Mouse (Mus musculus): ENCODE data around the gene Gadd45b. TPM values are rescaled to one million over a fixed set of nuclear protein-coding genes. Genes with fewer than 3 reads are reported as not detected.
A peak's percentile ranks its signal among the peaks of the same experiment; 100 is the strongest.

The Gadd45b gene
- polyA plus RNA-seq, 1 experiment from 2014 or later = 9.9 TPM

GRCm38 (mm10) chr10:80934136-80934985 lies 4.5 kb downstream of the Gadd45b start:
- no peak overlapping the region for H3K9ac ChIP-seq (replicated peaks; ENCODE audit: low read length)
- H3K4me1 ChIP-seq (ENCODE audit: control insufficient read depth, insufficient read depth, low read length) = peaks cover 36% of the 10 kb centered on the region
- ATAC-seq (replicated peaks; ENCODE audit: insufficient number of reproducible peaks, low FRiP score, low TSS enrichment, low read depth) (no peak), DNase-seq (ENCODE audit: low spot score) (no peak)
- H3K4me2 ChIP-seq (ENCODE audit: low read depth, low read length) = no peak overlapping the region
- H3K4me3 ChIP-seq (ENCODE audit: low read depth, low read length) = no peak overlapping the region
- no peaks in the 10 kb centered on the region for H3K9me3 ChIP-seq (replicated peaks; ENCODE audit: control insufficient read depth, low read length)
- WGBS = 39% methylated on average over 14 of the region's 14 CpGs
- no peak overlapping the region for H3K27ac ChIP-seq (replicated peaks; ENCODE audit: low read depth, low read length)
- no peaks in the 10 kb centered on the region for H3K36me3 ChIP-seq (replicated peaks; ENCODE audit: control insufficient read depth, insufficient read depth, low read depth, low read length)
- H3K27me3 ChIP-seq (ENCODE audit: control insufficient read depth, insufficient read depth, low read length) = peaks cover 44% of the 10 kb centered on the region

- Histone ChIP-seq H3K9me3 (replicated peaks; ENCODE audit: control insufficient read depth, low read length) (no peaks in the 10 kb centered on the region), H3K27me3 (ENCODE audit: control insufficient read depth, insufficient read depth, low read length) (peaks cover 43% of the 10 kb centered on the region), H3K4me2 (ENCODE audit: low read depth, low read length) (no peak overlapping the region; the same call in 1 of the 2 replicates), H3K9ac (replicated peaks; ENCODE audit: low read length) (no peak overlapping the region), H3K27ac (replicated peaks; ENCODE audit: low read depth, low read length) (no peak overlapping the region), H3K4me1 (ENCODE audit: control insufficient read depth, insufficient read depth, low read length) (peaks cover 34% of the 10 kb centered on the region), H3K36me3 (replicated peaks; ENCODE audit: control insufficient read depth, insufficient read depth, low read depth, low read length) (no peaks in the 10 kb centered on the region), H3K4me3 (ENCODE audit: low read depth, low read length) (no peak overlapping the region)
- DNase-seq (ENCODE audit: low spot score) = no peak
- WGBS = 15% methylated on average over 3 of the region's 3 CpGs
- no peak for ATAC-seq (replicated peaks; ENCODE audit: insufficient number of reproducible peaks, low FRiP score, low TSS enrichment, low read depth)
These were observed 5.4 kb downstream of the Gadd45b start for GRCm38 (mm10) chr10:80935241-80935640.

DNA sequence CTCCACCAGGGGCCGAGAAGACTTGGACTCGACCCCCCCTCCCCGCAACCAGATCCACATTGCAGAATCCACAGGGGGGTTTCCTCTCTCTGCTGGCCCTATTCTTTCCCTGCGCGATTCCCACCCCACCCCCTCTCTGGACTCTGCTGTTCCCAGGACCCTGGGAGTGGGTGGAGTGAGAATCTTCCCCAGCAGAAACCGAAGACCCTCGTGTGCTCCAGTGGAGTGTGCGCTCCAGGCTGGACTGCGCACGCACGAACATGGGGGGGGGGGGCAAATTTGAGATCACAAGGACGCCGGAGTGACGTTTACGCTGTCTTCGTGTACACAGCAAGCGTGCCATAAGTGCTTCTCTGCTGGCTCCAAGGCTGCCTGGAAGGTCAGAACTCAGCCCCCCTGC lies 5.8 kb downstream of the Gadd45b start:
- Histone ChIP-seq H3K4me3 (ENCODE audit: low read depth, low read length) (no peak overlapping the region), H3K4me1 (ENCODE audit: control insufficient read depth, insufficient read depth, low read length) (peaks cover 37% of the 10 kb centered on the region), H3K27ac (replicated peaks; ENCODE audit: low read depth, low read length) (no peak overlapping the region), H3K27me3 (ENCODE audit: control insufficient read depth, insufficient read depth, low read length) (peaks cover 41% of the 10 kb centered on the region), H3K9ac (replicated peaks; ENCODE audit: low read length) (no peak overlapping the region), H3K36me3 (replicated peaks; ENCODE audit: control insufficient read depth, insufficient read depth, low read depth, low read length) (no peaks in the 10 kb centered on the region), H3K4me2 (ENCODE audit: low read depth, low read length) (peak overlapping the region; percentile 58), H3K9me3 (replicated peaks; ENCODE audit: control insufficient read depth, low read length) (no peaks in the 10 kb centered on the region)
- peak; percentile 54 for DNase-seq (ENCODE audit: low spot score)
- 1% methylated on average over 16 of the region's 17 CpGs for WGBS
- no peak for ATAC-seq (replicated peaks; ENCODE audit: insufficient number of reproducible peaks, low FRiP score, low TSS enrichment, low read depth)

- 1% methylated on average over 35 of the region's 37 CpGs for WGBS
- peak overlapping the region; percentile 68 for H3K27ac ChIP-seq (replicated peaks; ENCODE audit: low read depth, low read length)
- peak overlapping the region; percentile 46 for H3K9ac ChIP-seq (replicated peaks; ENCODE audit: low read length)
- peaks cover 38% of the 10 kb centered on the region for H3K4me1 ChIP-seq (ENCODE audit: control insufficient read depth, insufficient read depth, low read length)
- peak; percentile 77 for DNase-seq (ENCODE audit: low spot score)
- peak; percentile 22; the same call in 1 of the 2 replicates for ATAC-seq (replicated peaks; ENCODE audit: insufficient number of reproducible peaks, low FRiP score, low TSS enrichment, low read depth)
- peak overlapping the region; percentile 58 for H3K4me2 ChIP-seq (ENCODE audit: low read depth, low read length)
- no peaks in the 10 kb centered on the region for H3K9me3 ChIP-seq (replicated peaks; ENCODE audit: control insufficient read depth, low read length)
- H3K36me3 ChIP-seq (replicated peaks; ENCODE audit: control insufficient read depth, insufficient read depth, low read depth, low read length) = no peaks in the 10 kb centered on the region
- peak overlapping the region; percentile 28 for H3K4me3 ChIP-seq (ENCODE audit: low read depth, low read length)
- peaks cover 36% of the 10 kb centered on the region for H3K27me3 ChIP-seq (ENCODE audit: control insufficient read depth, insufficient read depth, low read length)
These were observed 6.4 kb downstream of the Gadd45b start for GRCm38 (mm10) chr10:80936135-80936809.

DNA sequence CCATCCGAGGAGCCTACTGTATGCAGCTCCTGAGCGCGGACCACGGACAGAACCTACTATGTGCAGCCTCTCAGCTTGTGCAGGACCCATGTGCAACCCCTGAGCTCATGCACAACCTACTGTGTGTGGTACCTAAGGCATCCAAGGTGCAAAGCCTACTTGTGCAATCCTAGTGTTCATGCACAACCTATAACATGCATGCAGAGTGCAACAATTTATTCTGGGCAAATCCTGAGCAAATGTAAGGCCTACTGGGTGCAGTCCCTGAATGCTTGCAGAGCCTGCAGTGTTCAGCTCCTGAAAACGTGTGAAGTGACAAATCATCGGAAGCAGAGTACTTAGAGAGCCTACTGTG lies 6.9 kb downstream of the Gadd45b start:
- peak overlapping the region; percentile 47; the same call in 1 of the 2 replicates for H3K27ac ChIP-seq (replicated peaks; ENCODE audit: low read depth, low read length)

DNA sequence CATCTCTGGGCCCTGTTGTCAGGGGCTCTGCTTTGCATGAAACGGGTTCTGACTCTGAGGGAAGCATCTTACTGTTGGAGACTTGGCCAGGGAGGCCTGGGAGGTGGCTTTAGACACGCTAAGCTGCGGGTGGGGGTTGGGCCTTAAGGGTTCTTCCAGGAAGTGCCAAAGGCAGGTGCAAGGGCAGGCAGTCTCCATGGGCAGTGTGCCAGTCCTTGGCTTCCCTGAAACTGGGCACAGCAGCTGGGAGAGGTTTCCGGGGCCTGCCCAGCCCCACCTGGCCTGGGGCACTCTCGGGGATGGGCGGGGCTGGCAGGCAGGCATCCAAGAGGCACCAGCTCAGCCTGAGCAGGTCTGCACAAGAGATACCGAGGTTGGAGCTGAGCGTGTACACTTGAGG lies 7.8 kb downstream of the Gadd45b start:
- Histone ChIP-seq H3K27ac (replicated peaks; ENCODE audit: low read depth, low read length) (no peak overlapping the region), H3K27me3 (ENCODE audit: control insufficient read depth, insufficient read depth, low read length) (peaks cover 23% of the 10 kb centered on the region), H3K4me3 (ENCODE audit: low read depth, low read length) (no peak overlapping the region), H3K4me1 (ENCODE audit: control insufficient read depth, insufficient read depth, low read length) (peaks cover 34% of the 10 kb centered on the region), H3K4me2 (ENCODE audit: low read depth, low read length) (0 out of 2 replicates have a peak overlapping the region, but pooled peaks have one; percentile 7), H3K9me3 (replicated peaks; ENCODE audit: control insufficient read depth, low read length) (no peaks in the 10 kb centered on the region), H3K9ac (replicated peaks; ENCODE audit: low read length) (no peak overlapping the region; the same call in 1 of the 2 replicates), H3K36me3 (replicated peaks; ENCODE audit: control insufficient read depth, insufficient read depth, low read depth, low read length) (no peaks in the 10 kb centered on the region)
- ATAC-seq (replicated peaks; ENCODE audit: insufficient number of reproducible peaks, low FRiP score, low TSS enrichment, low read depth) (no peak), DNase-seq (ENCODE audit: low spot score) (no peak)
- 26% methylated on average over 8 of the region's 8 CpGs for whole genome bisulfite sequencing

More for the DNA sequence above, 6.9 kb downstream of the Gadd45b start:
- ATAC-seq (replicated peaks; ENCODE audit: insufficient number of reproducible peaks, low FRiP score, low TSS enrichment, low read depth) = 0 out of 2 replicates have a peak, but pooled peaks have one; percentile 1
- 11% methylated on average over 6 of the region's 6 CpGs for WGBS
- H3K27me3 ChIP-seq (ENCODE audit: control insufficient read depth, insufficient read depth, low read length) = peaks cover 32% of the 10 kb centered on the region
- H3K4me3 ChIP-seq (ENCODE audit: low read depth, low read length) = peak overlapping the region; percentile 28
- H3K4me2 ChIP-seq (ENCODE audit: low read depth, low read length) = peak overlapping the region; percentile 58
- H3K9ac ChIP-seq (replicated peaks; ENCODE audit: low read length) = peak overlapping the region; percentile 46
- peaks cover 38% of the 10 kb centered on the region for H3K4me1 ChIP-seq (ENCODE audit: control insufficient read depth, insufficient read depth, low read length)
- no peak for DNase-seq (ENCODE audit: low spot score)
- H3K36me3 ChIP-seq (replicated peaks; ENCODE audit: control insufficient read depth, insufficient read depth, low read depth, low read length) = no peaks in the 10 kb centered on the region
- H3K9me3 ChIP-seq (replicated peaks; ENCODE audit: control insufficient read depth, low read length) = no peaks in the 10 kb centered on the region

- Histone ChIP-seq H3K27ac (replicated peaks; ENCODE audit: low read depth, low read length) (peak overlapping the region; percentile 56; the same call in 1 of the 2 replicates), H3K4me1 (ENCODE audit: control insufficient read depth, insufficient read depth, low read length) (peaks cover 25% of the 10 kb centered on the region), H3K36me3 (replicated peaks; ENCODE audit: control insufficient read depth, insufficient read depth, low read depth, low read length) (no peaks in the 10 kb centered on the region), H3K4me3 (ENCODE audit: low read depth, low read length) (peak overlapping the region; percentile 36; the same call in 1 of the 2 replicates), H3K27me3 (ENCODE audit: control insufficient read depth, insufficient read depth, low read length) (peaks cover 10% of the 10 kb centered on the region), H3K4me2 (ENCODE audit: low read depth, low read length) (peak overlapping the region; percentile 79), H3K9me3 (replicated peaks; ENCODE audit: control insufficient read depth, low read length) (no peaks in the 10 kb centered on the region), H3K9ac (replicated peaks; ENCODE audit: low read length) (peak overlapping the region; percentile 2)
- ATAC-seq (replicated peaks; ENCODE audit: insufficient number of reproducible peaks, low FRiP score, low TSS enrichment, low read depth) (peak; percentile 53; the same call in 1 of the 2 replicates), DNase-seq (ENCODE audit: low spot score) (peak; percentile 68)
- 12% methylated on average over 15 of the region's 15 CpGs for WGBS
These were observed 9.1 kb downstream of the Gadd45b start for GRCm38 (mm10) chr10:80938831-80939550.

Data from embryonic facial prominence, embryonic 11.5 days (tissue).